Mouse (Mus musculus) layer of hippocampus, postnatal 36 days (tissue): ENCODE data around the gene Serpinc1. TPM values are rescaled to one million over a fixed set of nuclear protein-coding genes. Genes with fewer than 3 reads are reported as not detected.
"Not testable (repeated sequence)": the region's sequence is repeated elsewhere in the genome, so short reads cannot be mapped to it uniquely, and the experiment has no call there.

Source experiments
- DNase-seq, 2 experiments: peaks; one replicate each; pipeline ENCODE4 v3.0.0; 2022
- total RNA-seq, 2 experiments: library from RNA; stranded (reverse); gene quantifications; 2 replicates each; pipeline ENCODE4 v1.2.3; 2021

Serpinc1 gene
- total RNA-seq = under 1 TPM; 0.20 to 0.65 TPM

GRCm38 (mm10) chr1:160978071-160978735 lies at the start of gene Serpinc1:
Gene Serpinc1, plus strand, starts transcription at chr1:160978585.
- DNase-seq = no peak

- DNase-seq = no peak
Observed at GRCm38 (mm10) chr1:160931320-160931719, 47.1 kb upstream of the Serpinc1 start.

- DNase-seq = no peak
Observed at GRCm38 (mm10) chr1:160933896-160934482, 44.4 kb upstream of the Serpinc1 start.

- no peak for DNase-seq
Observed at GRCm38 (mm10) chr1:160935551-160935950, 42.8 kb upstream of the Serpinc1 start.

GRCm38 (mm10) chr1:160963199-160963598 lies 15.2 kb upstream of the Serpinc1 start:
- DNase-seq = no peak

GRCm38 (mm10) chr1:160967268-160967667 lies 11.1 kb upstream of the Serpinc1 start:
- DNase-seq = peak in 1 of 2 experiments; percentile 33

- no peak for DNase-seq
Observed at GRCm38 (mm10) chr1:160968643-160969042, 9.7 kb upstream of the Serpinc1 start.

GRCm38 (mm10) chr1:160980021-160980420 lies 1.6 kb downstream of the Serpinc1 start:
- no peak for DNase-seq

- no peak for DNase-seq
Observed at GRCm38 (mm10) chr1:160980537-160981234, 2.3 kb downstream of the Serpinc1 start.

GRCm38 (mm10) chr1:160981337-160981736 lies 3.0 kb downstream of the Serpinc1 start:
- no peak for DNase-seq

GRCm38 (mm10) chr1:160982887-160983286 lies 4.5 kb downstream of the Serpinc1 start:
- DNase-seq = no peak

GRCm38 (mm10) chr1:160984731-160985130 lies 6.3 kb downstream of the Serpinc1 start:
- DNase-seq = not testable (repeated sequence)

- no peak for DNase-seq
Observed at GRCm38 (mm10) chr1:160985477-160985876, 7.1 kb downstream of the Serpinc1 start.

GRCm38 (mm10) chr1:160986881-160987635 lies 8.7 kb downstream of the Serpinc1 start:
- no peak for DNase-seq

GRCm38 (mm10) chr1:160989395-160989794 lies 11.0 kb downstream of the Serpinc1 start:
- DNase-seq = no peak

GRCm38 (mm10) chr1:160993851-160994250 lies 15.5 kb downstream of the Serpinc1 start:
- no peak for DNase-seq

- no peak for DNase-seq
Observed at GRCm38 (mm10) chr1:161004942-161005341, 26.6 kb downstream of the Serpinc1 start.

GRCm38 (mm10) chr1:161005526-161005925 lies 27.1 kb downstream of the Serpinc1 start:
- no peak for DNase-seq

GRCm38 (mm10) chr1:161006471-161006870 lies 28.1 kb downstream of the Serpinc1 start:
- DNase-seq = no peak

- DNase-seq = no peak
Observed at GRCm38 (mm10) chr1:161008038-161008437, 29.7 kb downstream of the Serpinc1 start.

GRCm38 (mm10) chr1:161010436-161010835 lies 32.1 kb downstream of the Serpinc1 start:
- DNase-seq = no peak

- no peak for DNase-seq
Observed at GRCm38 (mm10) chr1:161016378-161016777, 38.0 kb downstream of the Serpinc1 start.

- no peak for DNase-seq
Observed at GRCm38 (mm10) chr1:161020051-161020450, 41.7 kb downstream of the Serpinc1 start.
